Mouse (Mus musculus) liver, embryonic 14.5 days (tissue): ENCODE results near the gene Disc1. TPM values are rescaled to one million over a fixed set of nuclear protein-coding genes. Genes with fewer than 3 reads are reported as not detected.

Source experiments
- ATAC-seq: fragments of 200-750 bp; cut with Nextera tagmentation; 2 replicates; pipeline ENCODE4 v1.8.0; 2017; ENCODE audit warnings: moderate number of reproducible peaks, mild to moderate bottlenecking, moderate library complexity; ENCODE audit not compliant: insufficient read depth
- DNase-seq, 3 experiments: peaks; one replicate each; pipeline ENCODE4 v3.0.0-alpha.2; 2012 to 2013; ENCODE audit warnings: low read depth in 3 of 3, low spot score in 3 of 3
- H3K27ac ChIP-seq: fragments of 300-500 bp; sonication (generic); 2 replicates; pipeline ENCODE4 v1.5.1; 2014; ENCODE audit warnings: moderate library complexity, mild to moderate bottlenecking, control low read depth, inconsistent platforms
- H3K27me3 ChIP-seq: fragments of 300-500 bp; sonication (generic); 2 replicates; pipeline ENCODE4 v1.6.1; 2014; ENCODE audit warnings: mild to moderate bottlenecking, low read length, moderate library complexity; ENCODE audit not compliant: control insufficient read depth, insufficient read depth
- H3K36me3 ChIP-seq: fragments of 300-500 bp; sonication (generic); replicated peaks from 2 replicates; pipeline ENCODE4 v1.6.1; 2014; ENCODE audit warnings: low read depth; ENCODE audit not compliant: control insufficient read depth, insufficient read depth
- H3K4me1 ChIP-seq, 2 experiments: fragments of 200-500 bp in 1 of 2; fragments of 300-500 bp in 1 of 2; sonication (generic) in 1 of 2; replicated peaks; 2 replicates each; pipeline ENCODE4 v1.6.1; 2012 to 2014; ENCODE audit warnings: antibody characterized with exemption in 1 of 2, inconsistent platforms in 1 of 2, low read length in 1 of 2; ENCODE audit not compliant: control insufficient read depth in 2 of 2, insufficient read depth in 2 of 2
- H3K4me2 ChIP-seq: fragments of 300-500 bp; sonication (generic); 2 replicates; pipeline ENCODE4 v1.6.1; 2014; ENCODE audit warnings: low read depth, mild to moderate bottlenecking, control low read depth, moderate library complexity
- H3K4me3 ChIP-seq, 2 experiments: fragments of 200-500 bp in 1 of 2; fragments of 300-500 bp in 1 of 2; sonication (generic) in 1 of 2; 2 replicates each; pipeline ENCODE4 v1.5.1; 2012 to 2014; ENCODE audit warnings: low read depth in 2 of 2, low read length in 2 of 2, mild to moderate bottlenecking in 2 of 2, control low read depth in 1 of 2, inconsistent platforms in 1 of 2, moderate library complexity in 1 of 2; ENCODE audit not compliant: insufficient read depth in 1 of 2
- H3K9ac ChIP-seq: fragments of 300-500 bp; sonication (generic); replicated peaks from 2 replicates; pipeline ENCODE4 v1.6.1; 2014; ENCODE audit warnings: mild to moderate bottlenecking, control low read depth, moderate library complexity
- H3K9me3 ChIP-seq: fragments of 300-500 bp; sonication (generic); 2 replicates; pipeline ENCODE4 v1.6.1; 2016; ENCODE audit warnings: low read length, mixed read lengths; ENCODE audit not compliant: control insufficient read depth
- CTCF ChIP-seq: IDR thresholded peaks from 2 replicates; pipeline ENCODE4 v1.5.1; 2016; ENCODE audit warnings: antibody characterized with exemption, low read depth, control low read depth
- EP300 ChIP-seq: IDR thresholded peaks from 2 replicates; pipeline ENCODE4 v1.6.1; 2016; ENCODE audit warnings: antibody characterized with exemption, low read depth
- WGBS: fragments of 180-500 bp; shearing (Covaris S2); extraction: QIAGEN DNeasy Blood & Tissue Kit; methylation state at CpG from one replicate; pipeline ENCODE4 v1.1.7; 2014; ENCODE audit not compliant: insufficient replicate concordance; 5-methylcytosine and 5-hydroxymethylcytosine counted together
- polyA plus RNA-seq, 2 experiments: library from polyadenylated mRNA; depleted of rRNA in 1 of 2; stranded (reverse) in 1 of 2; unstranded in 1 of 2; fragments of >200 nt; fragmentation: Nextera tagmentation in 1 of 2; extraction: Ambion mirVana in 1 of 2; gene quantifications; 2 replicates each; pipeline versions ENCODE4 v1.2.1 to v1.2.3; 2012 to 2014

The Disc1 gene
- polyA plus RNA-seq, 2 experiments: 0.11 to 0.17 TPM

DNA sequence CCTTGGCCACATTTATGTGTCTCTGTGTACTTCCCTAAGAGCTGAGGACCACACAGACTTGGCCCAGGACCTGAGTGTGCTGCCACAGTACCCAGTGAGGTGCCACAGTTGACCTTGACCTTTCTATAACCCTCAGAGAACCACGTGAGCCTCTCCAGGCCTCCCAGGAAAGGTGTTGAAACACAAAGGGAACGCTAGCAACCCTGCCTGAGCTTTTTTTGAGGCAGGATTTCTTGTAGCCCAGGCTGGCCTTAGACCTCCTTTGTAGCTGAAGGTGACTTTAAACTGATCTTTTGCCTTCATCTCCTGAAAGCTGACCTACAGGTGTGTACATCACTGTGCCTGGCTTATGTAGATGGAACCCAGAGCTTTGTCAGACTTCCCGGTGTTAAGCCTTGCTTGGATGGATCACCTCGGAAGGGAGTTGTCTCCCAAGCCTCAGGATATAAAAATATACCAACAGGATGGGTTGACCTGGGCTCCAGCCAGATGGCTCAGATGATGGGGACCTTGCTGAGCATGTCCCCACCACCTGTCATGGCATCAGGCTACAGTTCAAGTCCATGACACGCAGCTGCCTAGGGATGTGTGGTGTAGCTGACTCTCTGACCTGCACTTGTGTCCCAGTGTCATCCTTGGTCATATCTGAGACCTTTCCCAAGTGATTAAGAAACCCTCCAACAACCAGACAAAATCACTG lies 4.8 kb upstream of the Disc1 start:
- no peak for TF ChIP-seq EP300
- TF ChIP-seq CTCF: no peak
- Histone ChIP-seq H3K9ac (no peak overlapping the region), H3K9me3 (no peaks in the 10 kb centered on the region), H3K4me1 (no peaks in the 10 kb centered on the region), H3K36me3 (no peaks in the 10 kb centered on the region), H3K27me3 (peaks cover 13% of the 10 kb centered on the region), H3K4me3 (no peak overlapping the region), H3K27ac (no peak overlapping the region), H3K4me2 (no peak overlapping the region)
- 46% methylated on average over 5 of the region's 5 CpGs for WGBS
- ATAC-seq: no peak
- DNase-seq: no peak

DNA sequence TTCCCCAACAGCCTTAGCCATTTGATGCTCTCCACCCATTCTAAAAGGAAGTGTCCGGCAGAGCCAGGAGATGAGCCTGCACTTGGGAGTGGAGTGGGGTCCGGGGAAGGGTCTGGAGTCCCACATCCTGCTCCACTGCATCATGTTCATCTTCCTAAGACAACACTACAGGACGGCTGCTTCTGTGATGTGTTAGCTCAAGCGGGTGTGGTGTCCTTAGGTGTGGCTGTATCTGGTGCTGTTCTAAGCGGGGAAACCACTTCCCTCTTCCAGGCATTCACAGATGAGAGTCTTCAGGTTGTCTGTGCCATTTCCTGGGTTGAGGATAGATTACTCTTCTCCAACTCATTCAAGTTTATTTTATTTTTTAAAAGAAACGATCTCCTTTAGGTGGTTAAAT lies 4.2 kb upstream of the Disc1 start:
- no peak for TF ChIP-seq CTCF
- no peak for TF ChIP-seq EP300
- WGBS: 46% methylated on average over 6 of the region's 6 CpGs
- ATAC-seq: no peak

DNA sequence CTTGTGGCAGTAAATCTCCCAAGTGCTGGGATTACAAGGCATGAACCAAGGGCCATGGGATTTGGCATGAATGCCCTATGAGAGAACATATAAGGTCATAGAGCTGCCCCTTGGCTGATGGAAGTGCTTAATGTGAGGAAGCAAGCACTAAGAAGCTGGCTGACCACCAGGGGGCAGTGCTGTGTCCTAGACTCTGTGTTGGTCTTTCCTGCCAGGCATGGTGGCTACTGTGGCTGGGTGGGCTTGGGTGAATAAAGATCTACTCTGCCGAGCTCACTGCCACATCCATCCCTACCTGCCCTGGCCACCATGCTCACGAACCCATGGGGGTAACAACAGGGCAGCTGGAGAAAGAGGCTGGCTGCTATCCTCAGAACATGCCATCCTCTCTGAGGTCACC lies 2.0 kb upstream of the Disc1 start:
- Histone ChIP-seq H3K9ac (no peak overlapping the region), H3K27me3 (peaks cover 29% of the 10 kb centered on the region), H3K9me3 (no peaks in the 10 kb centered on the region), H3K36me3 (no peaks in the 10 kb centered on the region), H3K27ac (no peak overlapping the region), H3K4me1 (no peaks in the 10 kb centered on the region), H3K4me2 (no peak overlapping the region), H3K4me3 (no peak overlapping the region)
- WGBS: 34% methylated on average over 2 of the region's 2 CpGs
- DNase-seq (peak in 1 of 3 experiments; percentile 32), ATAC-seq (no peak)
- TF ChIP-seq EP300 (no peak), CTCF (peak; percentile 89)

More for the DNA sequence above, 4.2 kb upstream of the Disc1 start:
- Histone ChIP-seq H3K4me1 (no peaks in the 10 kb centered on the region), H3K27ac (no peak overlapping the region), H3K36me3 (no peaks in the 10 kb centered on the region), H3K9me3 (no peaks in the 10 kb centered on the region), H3K27me3 (peaks cover 19% of the 10 kb centered on the region), H3K4me3 (no peak overlapping the region), H3K4me2 (no peak overlapping the region), H3K9ac (no peak overlapping the region)
- DNase-seq: no peak

DNA sequence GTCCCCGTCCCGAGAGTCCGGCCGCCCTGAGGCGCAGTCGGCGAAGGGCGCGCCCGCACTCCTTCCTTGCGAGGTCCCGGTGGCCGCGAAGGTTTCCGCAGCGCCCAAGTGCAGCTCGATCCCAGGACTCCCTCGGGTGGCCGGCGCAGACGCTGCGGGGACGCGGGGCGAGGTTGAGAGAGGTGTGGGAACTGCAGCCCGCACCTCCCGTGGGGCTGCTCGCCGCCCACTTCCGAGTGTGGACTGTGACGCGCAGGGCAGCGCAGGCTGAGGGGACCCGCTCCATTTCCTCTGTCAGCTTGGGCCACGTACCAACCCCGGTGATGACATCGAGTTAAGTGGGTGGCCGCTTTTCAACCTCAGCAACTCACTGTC lies 428 bp downstream of the Disc1 start:
- Histone ChIP-seq H3K36me3 (no peaks in the 10 kb centered on the region), H3K9me3 (no peaks in the 10 kb centered on the region), H3K9ac (peak overlapping the region; percentile 16; the same call in 1 of the 2 replicates), H3K4me3 (peak overlapping the region; percentile 40 to 47), H3K4me1 (no peaks in the 10 kb centered on the region), H3K27ac (no peak overlapping the region), H3K27me3 (peaks cover 29% of the 10 kb centered on the region), H3K4me2 (peak overlapping the region; percentile 51)
- TF ChIP-seq EP300: no peak
- ATAC-seq (no peak), DNase-seq (no peak)
- WGBS: under 1% methylated on average over 38 of the region's 38 CpGs

DNA sequence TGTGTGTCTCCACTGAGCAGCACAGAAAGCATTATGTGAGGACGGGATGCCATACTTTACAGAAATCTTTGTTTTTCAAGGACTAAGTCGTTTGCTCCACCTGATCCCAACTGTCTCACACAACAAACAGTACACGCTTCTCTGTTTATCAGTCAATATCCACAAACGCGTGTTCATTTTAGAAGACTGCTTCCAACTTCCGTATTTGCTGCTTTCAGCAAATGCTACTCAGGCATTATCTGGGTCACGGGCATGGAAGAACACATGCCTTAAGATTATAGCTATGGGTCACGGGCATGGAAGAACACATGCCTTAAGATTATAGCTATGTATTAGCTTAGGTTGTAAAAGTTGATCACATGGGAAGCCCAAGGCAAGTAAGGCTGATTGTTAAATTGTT lies 6.9 kb downstream of the Disc1 start:
- DNase-seq (no peak), ATAC-seq (no peak)
- no peak overlapping the region for H3K9ac ChIP-seq
- no peaks in the 10 kb centered on the region for H3K27me3 ChIP-seq
- H3K27ac ChIP-seq: no peak overlapping the region
- H3K9me3 ChIP-seq: no peaks in the 10 kb centered on the region
- H3K4me1 ChIP-seq: no peaks in the 10 kb centered on the region
- 61% methylated on average over 8 of the region's 8 CpGs for WGBS
- TF ChIP-seq CTCF (no peak), EP300 (no peak)
- no peak overlapping the region for H3K4me2 ChIP-seq
- H3K4me3 ChIP-seq: no peak overlapping the region
- H3K36me3 ChIP-seq: no peaks in the 10 kb centered on the region
